Mouse (Mus musculus) liver, embryonic 14.5 days (tissue): ENCODE data around the gene Ccng1.

Experiments used
- CTCF ChIP-seq: IDR thresholded peaks from 2 replicates; pipeline ENCODE4 v1.5.1; 2016; ENCODE audit warnings: antibody characterized with exemption, low read depth, control low read depth
- EP300 ChIP-seq: IDR thresholded peaks from 2 replicates; pipeline ENCODE4 v1.6.1; 2016; ENCODE audit warnings: antibody characterized with exemption, low read depth

- TF ChIP-seq EP300 = no peak
- no peak for TF ChIP-seq CTCF
Observed at GRCm38 (mm10) chr11:40755109-40755627, at the start of gene Ccng1.
